Mouse (Mus musculus) embryonic fibroblast, embryonic 13.5 days (primary cell): Measurements from ENCODE around the gene Pgm5.

Experiments
- CTCF ChIP-seq: IDR thresholded peaks from 2 replicates; pipeline ENCODE4 v1.5.1; 2011; ENCODE audit warnings: mild to moderate bottlenecking, control low read depth, low read length, moderate library complexity, borderline replicate concordance; ENCODE audit not compliant: insufficient read depth
- POLR2A ChIP-seq: IDR thresholded peaks from 2 replicates; pipeline ENCODE4 v1.6.1; 2011; ENCODE audit warnings: low read depth, mild to moderate bottlenecking, control low read depth, low read length, moderate library complexity

GRCm38 (mm10) chr19:24698651-24699050 is 163.0 kb downstream of the Pgm5 start:
- TF ChIP-seq CTCF (no peak), POLR2A (no peak)
